Mouse (Mus musculus): ENCODE results near the gene Klra10. TPM values are rescaled to one million over a fixed set of nuclear protein-coding genes. Genes with fewer than 3 reads are reported as not detected.

The Klra10 gene
- not detected for polyA plus RNA-seq (2017; shearing (Covaris generic))

GRCm38 (mm10) chr6:130281828-130282227 is at the start of gene Klra10:
Gene Klra10, minus strand, starts transcription at chr6:130281928.

GRCm38 (mm10) chr6:130233222-130233621 is 48.5 kb downstream of the Klra10 start, which contains the start of gene Klra7:
Gene Klra7, minus strand, starts transcription at chr6:130233322.

Other genes starting within 250 kb of the Klra10 start
- not detected for gene Klra4, start 214.7 kb downstream of the Klra10 start, polyA plus RNA-seq (2017; shearing (Covaris generic))
- gene Klra8, start 152.0 kb downstream of the Klra10 start, polyA plus RNA-seq (2017; shearing (Covaris generic)): not detected
- gene Klra9, start 88.8 kb downstream of the Klra10 start, polyA plus RNA-seq (2017; shearing (Covaris generic)): not detected
- not detected for gene Klra7, start 48.6 kb downstream of the Klra10 start, polyA plus RNA-seq (2017; shearing (Covaris generic))
- not detected for gene Klra3, start 55.6 kb upstream of the Klra10 start, polyA plus RNA-seq (2017; shearing (Covaris generic))
- not detected for gene Klra1, start 104.9 kb upstream of the Klra10 start, polyA plus RNA-seq (2017; shearing (Covaris generic))

Data from inflammation-experienced regulatory T-cells, adult 16 weeks (primary cell).